Mouse (Mus musculus) intestine, embryonic 14.5 days (tissue): Measurements from ENCODE around the gene Ppp2r5b. TPM values are rescaled to one million over a fixed set of nuclear protein-coding genes. Genes with fewer than 3 reads are reported as not detected.

Source experiments
- ATAC-seq: fragments of 200-750 bp; cut with Nextera tagmentation; replicated peaks from 2 replicates; pipeline ENCODE4 v1.8.0; 2017; ENCODE audit warnings: low read depth, moderate number of reproducible peaks, moderate TSS enrichment, moderate library complexity; ENCODE audit not compliant: low FRiP score, low TSS enrichment
- DNase-seq: peaks from one replicate; pipeline ENCODE4 v3.0.0-alpha.2; 2018; ENCODE audit warnings: low spot score
- H3K27ac ChIP-seq: fragments of 300-500 bp; sonication (generic); 2 replicates; pipeline ENCODE4 v1.5.1; 2014; ENCODE audit warnings: low read depth, mild to moderate bottlenecking, control low read depth
- H3K27me3 ChIP-seq: fragments of 300-500 bp; sonication (generic); replicated peaks from 2 replicates; pipeline ENCODE4 v1.6.1; 2014; ENCODE audit warnings: low read length, control low read depth; ENCODE audit not compliant: control insufficient read depth, insufficient read depth
- H3K36me3 ChIP-seq: fragments of 300-500 bp; sonication (generic); 2 replicates; pipeline ENCODE4 v1.6.1; 2014; ENCODE audit warnings: low read length, control low read depth; ENCODE audit not compliant: control insufficient read depth, insufficient read depth
- H3K4me1 ChIP-seq: fragments of 300-500 bp; sonication (generic); replicated peaks from 2 replicates; pipeline ENCODE4 v1.6.1; 2014; ENCODE audit warnings: low read length, control low read depth, mixed read lengths; ENCODE audit not compliant: control insufficient read depth, insufficient read depth
- H3K4me2 ChIP-seq: fragments of 300-500 bp; sonication (generic); 2 replicates; pipeline ENCODE4 v1.6.1; 2014; ENCODE audit warnings: low read length
- H3K4me3 ChIP-seq: fragments of 300-500 bp; sonication (generic); 2 replicates; pipeline ENCODE4 v1.5.1; 2014; ENCODE audit warnings: low read depth, low read length, control low read depth, mixed read lengths
- H3K9ac ChIP-seq: fragments of 300-500 bp; sonication (generic); 2 replicates; pipeline ENCODE4 v1.6.1; 2014; ENCODE audit warnings: mild to moderate bottlenecking, low read length
- H3K9me3 ChIP-seq: fragments of 300-500 bp; sonication (generic); 2 replicates; pipeline ENCODE4 v1.6.1; 2016; ENCODE audit warnings: low read length, control low read depth; ENCODE audit not compliant: control insufficient read depth
- WGBS: fragments of 180-500 bp; shearing (Covaris S2); extraction: QIAGEN DNeasy Blood & Tissue Kit; methylation state at CpG from one replicate; pipeline ENCODE4 v1.1.7; 2014; 5-methylcytosine and 5-hydroxymethylcytosine counted together
- polyA plus RNA-seq: library from polyadenylated mRNA; unstranded; fragments of >200 nt; fragmentation: Nextera tagmentation; extraction: Ambion mirVana; gene quantifications from 2 replicates; pipeline ENCODE4 v1.2.1, GENCODE M21; 2014

Ppp2r5b gene
- polyA plus RNA-seq, 1 experiment from 2014 or later = 27.5 TPM

- WGBS = 93% methylated on average over 29 of the region's 29 CpGs
- H3K4me2 ChIP-seq = no peak overlapping the region
- ATAC-seq (no peak), DNase-seq (no peak)
- peaks cover 73% of the 10 kb centered on the region for H3K36me3 ChIP-seq
- H3K9ac ChIP-seq = no peak overlapping the region
- no peaks in the 10 kb centered on the region for H3K27me3 ChIP-seq
- H3K27ac ChIP-seq = no peak overlapping the region
- H3K4me3 ChIP-seq = no peak overlapping the region
- H3K9me3 ChIP-seq = no peaks in the 10 kb centered on the region
- peaks cover 5% of the 10 kb centered on the region for H3K4me1 ChIP-seq
Observed at GRCm38 (mm10) chr19:6247526-6248300, 12.0 kb upstream of the Ppp2r5b start.

GRCm38 (mm10) chr19:6245806-6246205 is 10.1 kb upstream of the Ppp2r5b start:
- 69% methylated on average over 1 of the region's 1 CpGs for WGBS
- H3K4me1 ChIP-seq = peaks cover 10% of the 10 kb centered on the region
- no peaks in the 10 kb centered on the region for H3K9me3 ChIP-seq
- no peak overlapping the region for H3K4me3 ChIP-seq
- no peaks in the 10 kb centered on the region for H3K27me3 ChIP-seq
- DNase-seq (no peak), ATAC-seq (no peak)
- H3K27ac ChIP-seq = no peak overlapping the region
- H3K36me3 ChIP-seq = peaks cover 55% of the 10 kb centered on the region
- no peak overlapping the region for H3K9ac ChIP-seq
- H3K4me2 ChIP-seq = no peak overlapping the region

- H3K27me3 ChIP-seq = no peaks in the 10 kb centered on the region
- H3K4me3 ChIP-seq = no peak overlapping the region
- H3K4me1 ChIP-seq = peaks cover 10% of the 10 kb centered on the region
- H3K36me3 ChIP-seq = peaks cover 38% of the 10 kb centered on the region
- H3K9me3 ChIP-seq = no peaks in the 10 kb centered on the region
- ATAC-seq (no peak), DNase-seq (no peak)
- 71% methylated on average over 5 of the region's 5 CpGs for WGBS
- no peak overlapping the region for H3K9ac ChIP-seq
- H3K4me2 ChIP-seq = no peak overlapping the region
- H3K27ac ChIP-seq = no peak overlapping the region
Observed at GRCm38 (mm10) chr19:6243226-6243625, 7.6 kb upstream of the Ppp2r5b start.

DNA sequence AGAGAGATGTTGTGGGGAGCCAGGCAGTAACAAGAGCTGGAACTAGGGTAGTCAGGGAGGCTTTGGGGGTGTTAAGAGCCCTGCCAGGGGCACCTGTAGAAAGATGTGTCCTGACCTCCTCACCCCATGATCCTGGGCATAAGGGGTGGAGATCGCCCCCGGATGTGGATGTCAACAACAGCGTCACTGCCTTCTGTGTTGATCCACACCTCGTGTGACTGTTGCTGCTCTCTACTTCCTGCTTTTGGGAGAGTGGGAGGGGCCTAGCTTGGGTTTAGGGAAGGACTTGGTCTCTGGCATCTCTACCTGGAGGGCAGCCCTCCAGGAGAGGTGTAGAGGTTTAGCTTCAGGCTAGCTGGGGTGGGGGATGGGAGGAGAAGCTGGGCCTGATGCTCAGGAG is 6.6 kb upstream of the Ppp2r5b start:
- DNase-seq = peak; percentile 68
- 2% methylated on average over 4 of the region's 4 CpGs for WGBS
- ATAC-seq = peak; percentile 29

GRCm38 (mm10) chr19:6241274-6242107 is 5.8 kb upstream of the Ppp2r5b start, which contains the start of gene Atg2a:
Gene Atg2a, plus strand, starts transcription at chr19:6241668.
- peak within 1 kb of the TSS; percentile 86 for H3K4me2 ChIP-seq
- peaks cover 10% of the 10 kb centered on the region for H3K4me1 ChIP-seq
- peak; percentile 98 for DNase-seq
- no peaks in the 10 kb centered on the region for H3K9me3 ChIP-seq
- peak within 1 kb of the TSS; percentile 94 for H3K4me3 ChIP-seq
- peak within 1 kb of the TSS; percentile 62 for H3K27ac ChIP-seq
- H3K27me3 ChIP-seq = no peaks in the 10 kb centered on the region
- peak; percentile 87 for ATAC-seq
- WGBS = under 1% methylated on average over 55 of the region's 55 CpGs
- H3K9ac ChIP-seq = peak within 1 kb of the TSS; percentile 82
- H3K36me3 ChIP-seq = peaks cover 21% of the 10 kb centered on the region

More for the DNA sequence above, 6.6 kb upstream of the Ppp2r5b start:
- Histone ChIP-seq H3K9me3 (no peaks in the 10 kb centered on the region), H3K4me1 (peaks cover 10% of the 10 kb centered on the region), H3K27me3 (no peaks in the 10 kb centered on the region), H3K4me3 (peak overlapping the region; percentile 94), H3K4me2 (peak overlapping the region; percentile 86), H3K9ac (peak overlapping the region; percentile 82), H3K27ac (peak overlapping the region; percentile 62; the same call in 1 of the 2 replicates), H3K36me3 (peaks cover 29% of the 10 kb centered on the region)

DNA sequence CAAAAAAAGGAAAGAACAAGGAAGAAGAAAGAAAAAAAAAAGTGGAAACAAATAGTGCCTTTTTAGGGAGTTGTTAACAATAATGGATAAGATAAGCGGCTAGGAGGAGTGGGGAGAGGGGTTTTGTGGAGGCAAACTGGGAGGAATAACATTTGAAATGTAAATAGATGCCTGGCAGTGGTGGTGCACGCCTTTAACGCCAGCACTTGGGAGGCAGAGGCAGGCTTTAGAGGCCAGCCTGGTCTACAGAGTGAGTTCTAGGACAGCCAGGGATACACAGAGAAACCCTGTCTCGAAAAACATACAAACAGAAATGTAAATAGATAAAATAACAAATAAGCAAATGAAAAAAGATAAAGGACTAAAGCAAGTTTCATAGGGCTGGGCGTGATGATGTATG is 5.1 kb upstream of the Ppp2r5b start:
- Histone ChIP-seq H3K27ac (no peak overlapping the region), H3K4me1 (peaks cover 13% of the 10 kb centered on the region), H3K9ac (no peak overlapping the region; the same call in 1 of the 2 replicates), H3K36me3 (peaks cover 13% of the 10 kb centered on the region), H3K27me3 (no peaks in the 10 kb centered on the region), H3K9me3 (no peaks in the 10 kb centered on the region), H3K4me2 (peak overlapping the region; percentile 86), H3K4me3 (peak overlapping the region; percentile 94; the same call in 1 of the 2 replicates)
- DNase-seq (no peak), ATAC-seq (no peak)
- 28% methylated on average over 5 of the region's 5 CpGs for WGBS

GRCm38 (mm10) chr19:6240136-6240535 is 4.5 kb upstream of the Ppp2r5b start:
- 57% methylated on average over 1 of the region's 1 CpGs for WGBS

GRCm38 (mm10) chr19:6238740-6239139 is 3.1 kb upstream of the Ppp2r5b start:
- H3K4me2 ChIP-seq = no peak overlapping the region
- H3K9me3 ChIP-seq = no peaks in the 10 kb centered on the region
- no peak overlapping the region for H3K9ac ChIP-seq
- DNase-seq (no peak), ATAC-seq (no peak)
- no peaks in the 10 kb centered on the region for H3K27me3 ChIP-seq
- H3K4me3 ChIP-seq = no peak overlapping the region
- no peaks in the 10 kb centered on the region for H3K36me3 ChIP-seq
- H3K27ac ChIP-seq = no peak overlapping the region
- H3K4me1 ChIP-seq = peaks cover 24% of the 10 kb centered on the region

More at GRCm38 (mm10) chr19:6240136-6240535, 4.5 kb upstream of the Ppp2r5b start:
- H3K27ac ChIP-seq = no peak overlapping the region
- no peaks in the 10 kb centered on the region for H3K27me3 ChIP-seq
- H3K9me3 ChIP-seq = no peaks in the 10 kb centered on the region
- H3K4me3 ChIP-seq = no peak overlapping the region
- ATAC-seq = no peak
- H3K9ac ChIP-seq = no peak overlapping the region
- H3K4me1 ChIP-seq = peaks cover 14% of the 10 kb centered on the region
- H3K36me3 ChIP-seq = peaks cover 8% of the 10 kb centered on the region
- H3K4me2 ChIP-seq = no peak overlapping the region
- DNase-seq = no peak
